40 mouse cellular contexts compared by ENCODE assay signal in genomic region chr7:132593762-132594161, GRCm38 (mm10). TPM values are rescaled to one million over a fixed set of nuclear protein-coding genes. Genes with fewer than 3 reads are reported as not detected.
"Had no signal": no experiment of that assay in that cellular context is flagged by ENCODE, and none has a peak within 500 bp of the region (broad histone marks: within the 10 kb centered on the region; RNA-seq: fewer than 3 reads in every experiment).

No protein-coding gene starts in this region.

- ATAC-seq: liver, embryonic 12.5 days; liver, postnatal 0 days; lung, postnatal 0 days; midbrain, embryonic 13.5 days; midbrain, embryonic 15.5 days; midbrain, embryonic 16.5 days had no signal

- H3K27ac ChIP-seq: left cerebral cortex, adult 2 months; limb, embryonic 12.5 days; limb, embryonic 13.5 days; limb, embryonic 15.5 days; liver, embryonic 12.5 days; liver, embryonic 13.5 days; liver, embryonic 14.5 days; liver, embryonic 15.5 days; lung, embryonic 15.5 days; macrophage; midbrain, embryonic 10.5 days; midbrain, embryonic 12.5 days; midbrain, embryonic 13.5 days; midbrain, embryonic 15.5 days; neural tube, embryonic 12.5 days had no signal

- H3K4me3 ChIP-seq: left cerebral cortex, adult 2 months; limb, embryonic 12.5 days; limb, embryonic 13.5 days; limb, embryonic 15.5 days; liver, embryonic 12.5 days; liver, embryonic 13.5 days; liver, embryonic 15.5 days; lung, embryonic 15.5 days; megakaryocyte, embryonic 14.5 days; midbrain, embryonic 10.5 days; midbrain, embryonic 12.5 days; midbrain, embryonic 13.5 days; midbrain, embryonic 15.5 days; myocyte; neural tube, embryonic 12.5 days had no signal

- H3K9me3 ChIP-seq: limb, embryonic 12.5 days; limb, embryonic 13.5 days; limb, embryonic 15.5 days; liver, embryonic 12.5 days; liver, embryonic 13.5 days; liver, embryonic 15.5 days; lung, embryonic 15.5 days; megakaryocyte, embryonic 14.5 days; midbrain, embryonic 10.5 days; midbrain, embryonic 12.5 days; midbrain, embryonic 13.5 days; midbrain, embryonic 15.5 days; neural tube, embryonic 12.5 days had no signal

- H3K36me3 ChIP-seq: limb, embryonic 12.5 days; limb, embryonic 13.5 days; limb, embryonic 15.5 days; liver, embryonic 12.5 days; liver, embryonic 13.5 days; liver, embryonic 15.5 days; lung, embryonic 15.5 days; midbrain, embryonic 10.5 days; midbrain, embryonic 12.5 days; midbrain, embryonic 13.5 days; midbrain, embryonic 15.5 days; neural tube, embryonic 12.5 days had no signal

- DNase-seq: left cerebral cortex, postnatal 4 days; liver; liver, embryonic 13.5 days; liver, postnatal 0 days; lung, adult 18-20 months; lung, adult 2 months; lung, embryonic 14.5 days; lung, postnatal 10 days; lung, postnatal 14 days; lung, postnatal 36 days; lung, postnatal 4 days; midbrain, embryonic 14.5 days had no signal

RNA-seq across cellular contexts. Expression of gene Nkx1-2, which starts 5.7 kb away (rescaled TPM):
- total RNA-seq: left cerebral cortex, adult 2 months; left cerebral cortex, postnatal 10 days; left cerebral cortex, postnatal 14 days; left cerebral cortex, postnatal 4 days; liver, adult 2 months; megakaryocyte progenitor cell, adult 5-6 weeks; megakaryocyte, adult 5-6 weeks; megakaryocyte-erythroid progenitor cell, adult 5-6 weeks; monocyte, adult 5-6 weeks had no signal
- polyA plus RNA-seq: limb, embryonic 12.5 days; liver, adult 2 months; liver, embryonic 11.5 days; liver, embryonic 12.5 days; liver, embryonic 13.5 days; liver, embryonic 15.5 days; liver, embryonic 16.5 days; liver, postnatal 0 days; lung, adult 2 months; lung, embryonic 14.5 days; lung, embryonic 15.5 days; lung, embryonic 16.5 days; lung, postnatal 0 days; macrophage; myocyte had no signal
